Mouse (Mus musculus): ENCODE measurements at regions not wholly inside any gene's neighbourhood (a gene's known extent, or its start where the extent isn't known, plus 50 kb on each side); places are given as distances from the start of the nearest gene placed in this dataset.

- TF ChIP-seq POLR2A (IDR thresholded peaks at IDR 0.05; ENCODE audit: insufficient read depth, low read length) (no peak), EP300 (IDR thresholded peaks at IDR 0.05; ENCODE audit: insufficient read depth, low read depth, low read length) (no peak), CTCF (IDR thresholded peaks at IDR 0.05; ENCODE audit: low read depth, low read length) (no peak)
- Histone ChIP-seq H3K27me3 (ENCODE audit: control insufficient read depth, insufficient read depth, low read length, poor library complexity, severe bottlenecking) (no peaks in the 10 kb centered on the region), H3K36me3 (ENCODE audit: control insufficient read depth, insufficient read depth, low read length, poor library complexity, severe bottlenecking) (no peaks in the 10 kb centered on the region), H3K4me3 (ENCODE audit: low read depth, low read length) (no peak overlapping the region), H3K9me3 (replicated peaks; ENCODE audit: control insufficient read depth, insufficient read depth, low read length, poor library complexity, severe bottlenecking) (no peaks in the 10 kb centered on the region), H3K9ac (ENCODE audit: low read depth, poor library complexity, severe bottlenecking) (no peak overlapping the region), H3K4me1 (ENCODE audit: control insufficient read depth, insufficient read depth, low read length) (peaks cover 3% of the 10 kb centered on the region), H3K27ac (ENCODE audit: insufficient read depth, low read length) (no peak overlapping the region)
These were observed 87.7 kb upstream of the Pgrmc2 start for GRCm38 (mm10) chr3:41170566-41170965.

- Histone ChIP-seq H3K9me3 (replicated peaks; ENCODE audit: control insufficient read depth, insufficient read depth, low read length, poor library complexity, severe bottlenecking) (no peaks in the 10 kb centered on the region), H3K36me3 (ENCODE audit: control insufficient read depth, insufficient read depth, low read length, poor library complexity, severe bottlenecking) (no peaks in the 10 kb centered on the region), H3K4me1 (ENCODE audit: control insufficient read depth, insufficient read depth, low read length) (peaks cover 3% of the 10 kb centered on the region), H3K27ac (ENCODE audit: insufficient read depth, low read length) (no peak overlapping the region), H3K4me3 (ENCODE audit: low read depth, low read length) (no peak overlapping the region), H3K9ac (ENCODE audit: low read depth, poor library complexity, severe bottlenecking) (no peak overlapping the region), H3K27me3 (ENCODE audit: control insufficient read depth, insufficient read depth, low read length, poor library complexity, severe bottlenecking) (no peaks in the 10 kb centered on the region)
- TF ChIP-seq EP300 (IDR thresholded peaks at IDR 0.05; ENCODE audit: insufficient read depth, low read depth, low read length) (no peak), CTCF (IDR thresholded peaks at IDR 0.05; ENCODE audit: low read depth, low read length) (no peak), POLR2A (IDR thresholded peaks at IDR 0.05; ENCODE audit: insufficient read depth, low read length) (no peak)
These were observed 86.6 kb upstream of the Pgrmc2 start for GRCm38 (mm10) chr3:41169430-41169829.

- Histone ChIP-seq H3K27ac (ENCODE audit: insufficient read depth, low read length) (no peak overlapping the region), H3K4me1 (ENCODE audit: control insufficient read depth, insufficient read depth, low read length) (peaks cover 3% of the 10 kb centered on the region), H3K27me3 (ENCODE audit: control insufficient read depth, insufficient read depth, low read length, poor library complexity, severe bottlenecking) (no peaks in the 10 kb centered on the region), H3K4me3 (ENCODE audit: low read depth, low read length) (no peak overlapping the region), H3K9me3 (replicated peaks; ENCODE audit: control insufficient read depth, insufficient read depth, low read length, poor library complexity, severe bottlenecking) (no peaks in the 10 kb centered on the region), H3K9ac (ENCODE audit: low read depth, poor library complexity, severe bottlenecking) (no peak overlapping the region), H3K36me3 (ENCODE audit: control insufficient read depth, insufficient read depth, low read length, poor library complexity, severe bottlenecking) (no peaks in the 10 kb centered on the region)
- TF ChIP-seq POLR2A (IDR thresholded peaks at IDR 0.05; ENCODE audit: insufficient read depth, low read length) (no peak), CTCF (IDR thresholded peaks at IDR 0.05; ENCODE audit: low read depth, low read length) (peak; percentile 63)
These were observed 85.5 kb upstream of the Pgrmc2 start for GRCm38 (mm10) chr3:41168181-41168967.

DNA sequence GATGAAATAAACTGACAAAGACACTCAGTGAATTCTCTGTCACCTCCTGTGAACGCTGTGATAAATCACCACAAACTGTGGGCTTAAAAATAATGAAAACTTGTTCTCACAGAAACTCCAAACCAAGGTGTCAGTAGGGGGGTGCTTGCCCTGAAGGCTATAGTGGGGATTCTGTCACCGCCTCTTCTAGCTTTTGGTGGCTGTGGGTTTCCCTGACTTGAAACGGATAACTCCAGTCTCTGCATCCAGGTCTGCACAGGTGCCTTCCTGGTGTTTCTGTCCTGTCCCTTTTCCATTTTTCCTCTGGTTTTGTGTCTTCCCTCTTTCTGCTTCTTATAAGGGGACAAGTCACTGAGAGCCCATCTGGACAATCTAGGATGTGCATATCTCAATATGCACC lies 84.6 kb upstream of the Pgrmc2 start:
- H3K4me3 ChIP-seq (ENCODE audit: low read depth, low read length), result no peak overlapping the region
- no peak overlapping the region for H3K9ac ChIP-seq (ENCODE audit: low read depth, poor library complexity, severe bottlenecking)
- H3K27ac ChIP-seq (ENCODE audit: insufficient read depth, low read length), result no peak overlapping the region
- H3K9me3 ChIP-seq (replicated peaks; ENCODE audit: control insufficient read depth, insufficient read depth, low read length, poor library complexity, severe bottlenecking), result no peaks in the 10 kb centered on the region
- no peaks in the 10 kb centered on the region for H3K36me3 ChIP-seq (ENCODE audit: control insufficient read depth, insufficient read depth, low read length, poor library complexity, severe bottlenecking)
- TF ChIP-seq POLR2A (IDR thresholded peaks at IDR 0.05; ENCODE audit: insufficient read depth, low read length) (no peak), CTCF (IDR thresholded peaks at IDR 0.05; ENCODE audit: low read depth, low read length) (no peak), EP300 (IDR thresholded peaks at IDR 0.05; ENCODE audit: insufficient read depth, low read depth, low read length) (no peak)
- H3K4me1 ChIP-seq (ENCODE audit: control insufficient read depth, insufficient read depth, low read length), result no peaks in the 10 kb centered on the region
- no peaks in the 10 kb centered on the region for H3K27me3 ChIP-seq (ENCODE audit: control insufficient read depth, insufficient read depth, low read length, poor library complexity, severe bottlenecking)

DNA sequence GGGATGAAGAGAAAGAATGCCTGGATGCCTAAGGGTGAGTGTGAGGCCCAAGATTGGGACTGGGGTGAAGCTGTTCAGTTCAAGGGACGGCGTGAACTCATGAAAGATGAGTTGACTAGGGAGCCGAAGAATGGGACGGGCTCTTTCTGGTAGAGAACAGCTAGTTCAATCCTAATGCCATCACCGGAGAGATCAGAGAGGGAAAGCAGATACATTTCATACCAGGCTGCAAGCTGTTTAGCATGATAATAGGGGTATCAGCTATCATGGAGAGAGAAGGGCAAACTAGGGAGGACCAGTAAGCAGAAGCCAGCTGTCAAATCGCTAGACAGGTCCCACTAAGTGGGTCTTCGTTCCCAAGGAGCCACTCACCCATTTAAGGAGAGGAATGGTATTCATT lies 81.9 kb upstream of the Pgrmc2 start:
- TF ChIP-seq EP300 (IDR thresholded peaks at IDR 0.05; ENCODE audit: insufficient read depth, low read depth, low read length) (no peak), CTCF (IDR thresholded peaks at IDR 0.05; ENCODE audit: low read depth, low read length) (no peak)
- H3K36me3 ChIP-seq (ENCODE audit: control insufficient read depth, insufficient read depth, low read length, poor library complexity, severe bottlenecking), result no peaks in the 10 kb centered on the region
- H3K9ac ChIP-seq (ENCODE audit: low read depth, poor library complexity, severe bottlenecking), result no peak overlapping the region

GRCm38 (mm10) chr3:41163767-41164166 lies 80.9 kb upstream of the Pgrmc2 start:
- no peaks in the 10 kb centered on the region for H3K36me3 ChIP-seq (ENCODE audit: control insufficient read depth, insufficient read depth, low read length, poor library complexity, severe bottlenecking)
- H3K9me3 ChIP-seq (replicated peaks; ENCODE audit: control insufficient read depth, insufficient read depth, low read length, poor library complexity, severe bottlenecking), result no peaks in the 10 kb centered on the region
- no peaks in the 10 kb centered on the region for H3K4me1 ChIP-seq (ENCODE audit: control insufficient read depth, insufficient read depth, low read length)
- no peak for TF ChIP-seq EP300 (IDR thresholded peaks at IDR 0.05; ENCODE audit: insufficient read depth, low read depth, low read length)
- no peak for TF ChIP-seq CTCF (IDR thresholded peaks at IDR 0.05; ENCODE audit: low read depth, low read length)
- no peak for TF ChIP-seq POLR2A (IDR thresholded peaks at IDR 0.05; ENCODE audit: insufficient read depth, low read length)
- H3K27ac ChIP-seq (ENCODE audit: insufficient read depth, low read length), result no peak overlapping the region
- H3K4me3 ChIP-seq (ENCODE audit: low read depth, low read length), result no peak overlapping the region
- no peaks in the 10 kb centered on the region for H3K27me3 ChIP-seq (ENCODE audit: control insufficient read depth, insufficient read depth, low read length, poor library complexity, severe bottlenecking)
- H3K9ac ChIP-seq (ENCODE audit: low read depth, poor library complexity, severe bottlenecking), result no peak overlapping the region

More for the DNA sequence above, 81.9 kb upstream of the Pgrmc2 start:
- no peaks in the 10 kb centered on the region for H3K4me1 ChIP-seq (ENCODE audit: control insufficient read depth, insufficient read depth, low read length)
- H3K27me3 ChIP-seq (ENCODE audit: control insufficient read depth, insufficient read depth, low read length, poor library complexity, severe bottlenecking), result no peaks in the 10 kb centered on the region
- H3K4me3 ChIP-seq (ENCODE audit: low read depth, low read length), result no peak overlapping the region
- H3K9me3 ChIP-seq (replicated peaks; ENCODE audit: control insufficient read depth, insufficient read depth, low read length, poor library complexity, severe bottlenecking), result no peaks in the 10 kb centered on the region
- H3K27ac ChIP-seq (ENCODE audit: insufficient read depth, low read length), result no peak overlapping the region
